Mouse (Mus musculus): ENCODE data around the gene Acot13. TPM values are rescaled to one million over a fixed set of nuclear protein-coding genes. Genes with fewer than 3 reads are reported as not detected.

The Acot13 gene
- polyA plus RNA-seq, 1 experiment from 2014 or later = 201 TPM

- WGBS = 55% methylated on average over 7 of the region's 7 CpGs
- Histone ChIP-seq H3K4me1 (ENCODE audit: control insufficient read depth, insufficient read depth, low read length) (peaks cover 25% of the 10 kb centered on the region), H3K36me3 (ENCODE audit: control insufficient read depth, insufficient read depth, low read length) (no peaks in the 10 kb centered on the region), H3K4me3 (ENCODE audit: low read length) (no peak overlapping the region), H3K9ac (ENCODE audit: low read depth, low read length) (no peak overlapping the region), H3K27me3 (replicated peaks; ENCODE audit: control insufficient read depth, insufficient read depth, low read length) (no peaks in the 10 kb centered on the region), H3K27ac (ENCODE audit: low read length) (no peak overlapping the region), H3K4me2 (ENCODE audit: low read depth, low read length) (no peak overlapping the region), H3K9me3 (ENCODE audit: control insufficient read depth, low read length) (no peaks in the 10 kb centered on the region)
- no peak for ATAC-seq
Measured at GRCm38 (mm10) chr13:24862021-24862420, 30.7 kb upstream of the Acot13 start.

GRCm38 (mm10) chr13:24861084-24861483 is 29.7 kb upstream of the Acot13 start:
- Histone ChIP-seq H3K9me3 (ENCODE audit: control insufficient read depth, low read length) (no peaks in the 10 kb centered on the region), H3K27ac (ENCODE audit: low read length) (peak overlapping the region; percentile 73), H3K4me3 (ENCODE audit: low read length) (no peak overlapping the region), H3K4me2 (ENCODE audit: low read depth, low read length) (no peak overlapping the region), H3K4me1 (ENCODE audit: control insufficient read depth, insufficient read depth, low read length) (peaks cover 24% of the 10 kb centered on the region), H3K27me3 (replicated peaks; ENCODE audit: control insufficient read depth, insufficient read depth, low read length) (no peaks in the 10 kb centered on the region), H3K36me3 (ENCODE audit: control insufficient read depth, insufficient read depth, low read length) (no peaks in the 10 kb centered on the region), H3K9ac (ENCODE audit: low read depth, low read length) (no peak overlapping the region)
- WGBS = 65% methylated on average over 12 of the region's 12 CpGs
- ATAC-seq = peak; percentile 55

GRCm38 (mm10) chr13:24859115-24859514 is 27.8 kb upstream of the Acot13 start:
- no peak overlapping the region for H3K4me3 ChIP-seq (ENCODE audit: low read length)
- H3K27ac ChIP-seq (ENCODE audit: low read length) = no peak overlapping the region
- H3K36me3 ChIP-seq (ENCODE audit: control insufficient read depth, insufficient read depth, low read length) = no peaks in the 10 kb centered on the region
- peaks cover 24% of the 10 kb centered on the region for H3K4me1 ChIP-seq (ENCODE audit: control insufficient read depth, insufficient read depth, low read length)
- no peaks in the 10 kb centered on the region for H3K27me3 ChIP-seq (replicated peaks; ENCODE audit: control insufficient read depth, insufficient read depth, low read length)
- no peaks in the 10 kb centered on the region for H3K9me3 ChIP-seq (ENCODE audit: control insufficient read depth, low read length)
- H3K4me2 ChIP-seq (ENCODE audit: low read depth, low read length) = no peak overlapping the region
- peak; percentile 64 for ATAC-seq
- H3K9ac ChIP-seq (ENCODE audit: low read depth, low read length) = no peak overlapping the region

- Histone ChIP-seq H3K4me3 (ENCODE audit: low read length) (no peak overlapping the region), H3K9me3 (ENCODE audit: control insufficient read depth, low read length) (no peaks in the 10 kb centered on the region), H3K36me3 (ENCODE audit: control insufficient read depth, insufficient read depth, low read length) (no peaks in the 10 kb centered on the region), H3K4me2 (ENCODE audit: low read depth, low read length) (no peak overlapping the region), H3K9ac (ENCODE audit: low read depth, low read length) (no peak overlapping the region), H3K27me3 (replicated peaks; ENCODE audit: control insufficient read depth, insufficient read depth, low read length) (no peaks in the 10 kb centered on the region), H3K27ac (ENCODE audit: low read length) (peak overlapping the region; percentile 2; the same call in 1 of the 2 replicates), H3K4me1 (ENCODE audit: control insufficient read depth, insufficient read depth, low read length) (peaks cover 7% of the 10 kb centered on the region; the same call in 1 of the 2 replicates)
- 63% methylated on average over 3 of the region's 3 CpGs for WGBS
- peak; percentile 24 for ATAC-seq
Measured at GRCm38 (mm10) chr13:24852570-24852969, 21.2 kb upstream of the Acot13 start.

- Histone ChIP-seq H3K9me3 (ENCODE audit: control insufficient read depth, low read length) (no peaks in the 10 kb centered on the region), H3K4me1 (ENCODE audit: control insufficient read depth, insufficient read depth, low read length) (peaks cover 3% of the 10 kb centered on the region; the same call in 1 of the 2 replicates), H3K9ac (ENCODE audit: low read depth, low read length) (no peak overlapping the region), H3K27ac (ENCODE audit: low read length) (peak overlapping the region; percentile 2; the same call in 1 of the 2 replicates), H3K4me3 (ENCODE audit: low read length) (no peak overlapping the region), H3K27me3 (replicated peaks; ENCODE audit: control insufficient read depth, insufficient read depth, low read length) (no peaks in the 10 kb centered on the region), H3K4me2 (ENCODE audit: low read depth, low read length) (no peak overlapping the region), H3K36me3 (ENCODE audit: control insufficient read depth, insufficient read depth, low read length) (no peaks in the 10 kb centered on the region)
- 73% methylated on average over 2 of the region's 2 CpGs for WGBS
- ATAC-seq = peak; percentile 73
Measured at GRCm38 (mm10) chr13:24851989-24852388, 20.6 kb upstream of the Acot13 start.

- no peaks in the 10 kb centered on the region for H3K27me3 ChIP-seq (replicated peaks; ENCODE audit: control insufficient read depth, insufficient read depth, low read length)
- H3K4me3 ChIP-seq (ENCODE audit: low read length) = no peak overlapping the region
- 54% methylated on average over 4 of the region's 4 CpGs for WGBS
- H3K9ac ChIP-seq (ENCODE audit: low read depth, low read length) = no peak overlapping the region
- no peaks in the 10 kb centered on the region for H3K9me3 ChIP-seq (ENCODE audit: control insufficient read depth, low read length)
- peak overlapping the region; percentile 64 for H3K27ac ChIP-seq (ENCODE audit: low read length)
- peaks cover 10% of the 10 kb centered on the region for H3K4me1 ChIP-seq (ENCODE audit: control insufficient read depth, insufficient read depth, low read length)
- H3K36me3 ChIP-seq (ENCODE audit: control insufficient read depth, insufficient read depth, low read length) = no peaks in the 10 kb centered on the region
- ATAC-seq = peak; percentile 70
- H3K4me2 ChIP-seq (ENCODE audit: low read depth, low read length) = no peak overlapping the region
Measured at GRCm38 (mm10) chr13:24849318-24849717, 18.0 kb upstream of the Acot13 start.

- WGBS = 15% methylated on average over 40 of the region's 40 CpGs
- Histone ChIP-seq H3K4me1 (ENCODE audit: control insufficient read depth, insufficient read depth, low read length) (peaks cover 10% of the 10 kb centered on the region), H3K36me3 (ENCODE audit: control insufficient read depth, insufficient read depth, low read length) (no peaks in the 10 kb centered on the region), H3K27ac (ENCODE audit: low read length) (no peak within 1 kb of the TSS), H3K4me2 (ENCODE audit: low read depth, low read length) (peak within 1 kb of the TSS; percentile 83), H3K27me3 (replicated peaks; ENCODE audit: control insufficient read depth, insufficient read depth, low read length) (no peaks in the 10 kb centered on the region), H3K4me3 (ENCODE audit: low read length) (peak within 1 kb of the TSS; percentile 53), H3K9me3 (ENCODE audit: control insufficient read depth, low read length) (no peaks in the 10 kb centered on the region), H3K9ac (ENCODE audit: low read depth, low read length) (peak within 1 kb of the TSS; percentile 56)
- ATAC-seq = peak; percentile 77
Measured at GRCm38 (mm10) chr13:24844983-24845955, 13.9 kb upstream of the Acot13 start, which contains the start of gene D130043K22Rik. Gene D130043K22Rik (plus strand): TSS chr13:24845135.

GRCm38 (mm10) chr13:24841702-24842101 is 10.4 kb upstream of the Acot13 start:
- H3K4me2 ChIP-seq (ENCODE audit: low read depth, low read length) = no peak overlapping the region
- ATAC-seq = peak; percentile 55
- H3K9ac ChIP-seq (ENCODE audit: low read depth, low read length) = no peak overlapping the region
- WGBS = 64% methylated on average over 3 of the region's 3 CpGs
- peaks cover 2% of the 10 kb centered on the region; the same call in 1 of the 2 replicates for H3K36me3 ChIP-seq (ENCODE audit: control insufficient read depth, insufficient read depth, low read length)
- H3K27ac ChIP-seq (ENCODE audit: low read length) = no peak overlapping the region
- no peaks in the 10 kb centered on the region for H3K27me3 ChIP-seq (replicated peaks; ENCODE audit: control insufficient read depth, insufficient read depth, low read length)
- no peak overlapping the region for H3K4me3 ChIP-seq (ENCODE audit: low read length)
- no peaks in the 10 kb centered on the region for H3K9me3 ChIP-seq (ENCODE audit: control insufficient read depth, low read length)
- peaks cover 14% of the 10 kb centered on the region for H3K4me1 ChIP-seq (ENCODE audit: control insufficient read depth, insufficient read depth, low read length)

- Histone ChIP-seq H3K9ac (ENCODE audit: low read depth, low read length) (no peak overlapping the region), H3K4me3 (ENCODE audit: low read length) (no peak overlapping the region), H3K9me3 (ENCODE audit: control insufficient read depth, low read length) (no peaks in the 10 kb centered on the region), H3K4me1 (ENCODE audit: control insufficient read depth, insufficient read depth, low read length) (peaks cover 10% of the 10 kb centered on the region), H3K27ac (ENCODE audit: low read length) (no peak overlapping the region), H3K27me3 (replicated peaks; ENCODE audit: control insufficient read depth, insufficient read depth, low read length) (no peaks in the 10 kb centered on the region), H3K36me3 (ENCODE audit: control insufficient read depth, insufficient read depth, low read length) (peaks cover 2% of the 10 kb centered on the region; the same call in 1 of the 2 replicates), H3K4me2 (ENCODE audit: low read depth, low read length) (no peak overlapping the region)
- WGBS = 54% methylated on average over 3 of the region's 3 CpGs
- no peak for ATAC-seq
Measured at GRCm38 (mm10) chr13:24839831-24840230, 8.5 kb upstream of the Acot13 start.
